Mouse (Mus musculus): Measurements from ENCODE around the gene Gpr182. TPM values are rescaled to one million over a fixed set of nuclear protein-coding genes. Genes with fewer than 3 reads are reported as not detected.

The Gpr182 gene
- polyA plus RNA-seq, 1 experiment from 2014 or later: 15.6 TPM

DNA sequence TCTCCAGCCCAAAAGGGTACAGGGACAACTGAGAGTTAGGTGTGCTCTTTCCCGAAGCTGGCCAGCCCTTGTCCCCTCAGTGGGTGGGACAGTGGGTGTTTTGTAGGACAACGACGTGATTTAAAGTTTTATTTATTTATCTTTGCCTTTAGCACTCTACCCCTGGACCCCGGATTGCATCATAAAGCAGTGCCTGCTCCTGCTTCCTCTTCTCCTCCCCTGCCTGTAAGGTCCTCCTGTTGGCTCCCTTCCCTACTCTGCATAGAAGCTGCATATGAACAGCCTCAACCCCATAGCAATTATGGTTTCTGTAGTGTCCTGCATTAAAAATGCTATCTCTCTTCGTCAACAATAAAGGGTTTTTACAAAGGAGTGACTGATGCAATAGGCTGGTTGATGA is 20.1 kb downstream of the Gpr182 start:
- H3K9me3 ChIP-seq (replicated peaks; ENCODE audit: control insufficient read depth, low read length): no peaks in the 10 kb centered on the region; the same call in 1 of the 2 replicates
- no peaks in the 10 kb centered on the region for H3K36me3 ChIP-seq (ENCODE audit: control insufficient read depth, insufficient read depth)
- no peaks in the 10 kb centered on the region for H3K27me3 ChIP-seq (ENCODE audit: control insufficient read depth, insufficient read depth, low read depth, low read length)
- WGBS (ENCODE audit: insufficient replicate concordance): 14% methylated on average over 5 of the region's 5 CpGs
- peaks cover 62% of the 10 kb centered on the region for H3K4me1 ChIP-seq (ENCODE audit: control insufficient read depth, low read depth, low read length)
- no peak overlapping the region for H3K4me3 ChIP-seq (ENCODE audit: low read depth, low read length)
- peak overlapping the region; percentile 84 for H3K27ac ChIP-seq (ENCODE audit: low read length)
- H3K9ac ChIP-seq (ENCODE audit: low read depth, low read length): peak overlapping the region; percentile 35
- ATAC-seq (ENCODE audit: low read depth): peak; percentile 10; the same call in 1 of the 2 replicates
- H3K4me2 ChIP-seq (ENCODE audit: low read depth, low read length): peak overlapping the region; percentile 47

DNA sequence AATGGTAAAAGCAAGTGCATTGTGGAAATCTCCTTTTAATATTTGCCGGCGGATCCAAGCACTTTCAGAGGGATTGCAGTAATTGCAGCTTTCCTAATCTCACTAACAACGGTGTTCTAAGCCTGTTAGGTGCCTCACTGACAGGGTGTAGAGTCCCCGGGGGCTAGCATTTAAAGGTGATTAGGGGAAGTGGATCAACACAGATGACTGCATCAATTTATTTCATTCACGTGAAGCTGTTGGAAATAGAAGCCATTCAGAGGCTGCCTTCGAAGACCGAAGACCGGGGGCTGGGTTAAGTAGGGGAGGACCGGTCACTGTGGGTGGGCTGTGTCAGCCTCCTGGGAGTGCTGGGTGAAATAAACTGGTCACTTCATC is 20.6 kb downstream of the Gpr182 start:
- no peak for ATAC-seq (ENCODE audit: low read depth)
- 40% methylated on average over 9 of the region's 9 CpGs for WGBS (ENCODE audit: insufficient replicate concordance)
- peak overlapping the region; percentile 47 for H3K4me2 ChIP-seq (ENCODE audit: low read depth, low read length)
- peak overlapping the region; percentile 35 for H3K9ac ChIP-seq (ENCODE audit: low read depth, low read length)
- no peaks in the 10 kb centered on the region for H3K36me3 ChIP-seq (ENCODE audit: control insufficient read depth, insufficient read depth)
- no peak overlapping the region for H3K4me3 ChIP-seq (ENCODE audit: low read depth, low read length)
- peaks cover 57% of the 10 kb centered on the region for H3K4me1 ChIP-seq (ENCODE audit: control insufficient read depth, low read depth, low read length)
- no peaks in the 10 kb centered on the region; the same call in 1 of the 2 replicates for H3K9me3 ChIP-seq (replicated peaks; ENCODE audit: control insufficient read depth, low read length)
- no peaks in the 10 kb centered on the region for H3K27me3 ChIP-seq (ENCODE audit: control insufficient read depth, insufficient read depth, low read depth, low read length)
- peak overlapping the region; percentile 84 for H3K27ac ChIP-seq (ENCODE audit: low read length)

GRCm38 (mm10) chr10:127730285-127730932 is 21.1 kb downstream of the Gpr182 start:
- Histone ChIP-seq H3K4me2 (ENCODE audit: low read depth, low read length) (peak overlapping the region; percentile 47), H3K4me3 (ENCODE audit: low read depth, low read length) (no peak overlapping the region), H3K27ac (ENCODE audit: low read length) (peak overlapping the region; percentile 84), H3K4me1 (ENCODE audit: control insufficient read depth, low read depth, low read length) (peaks cover 59% of the 10 kb centered on the region), H3K9ac (ENCODE audit: low read depth, low read length) (peak overlapping the region; percentile 35), H3K27me3 (ENCODE audit: control insufficient read depth, insufficient read depth, low read depth, low read length) (no peaks in the 10 kb centered on the region), H3K9me3 (replicated peaks; ENCODE audit: control insufficient read depth, low read length) (no peaks in the 10 kb centered on the region; the same call in 1 of the 2 replicates), H3K36me3 (ENCODE audit: control insufficient read depth, insufficient read depth) (no peaks in the 10 kb centered on the region)
- peak; percentile 88 for ATAC-seq (ENCODE audit: low read depth)
- 29% methylated on average over 11 of the region's 11 CpGs for WGBS (ENCODE audit: insufficient replicate concordance)

GRCm38 (mm10) chr10:127728437-127728836 is 23.1 kb downstream of the Gpr182 start:
- Histone ChIP-seq H3K9ac (ENCODE audit: low read depth, low read length) (no peak overlapping the region), H3K4me2 (ENCODE audit: low read depth, low read length) (no peak overlapping the region)
- no peak for ATAC-seq (ENCODE audit: low read depth)

DNA sequence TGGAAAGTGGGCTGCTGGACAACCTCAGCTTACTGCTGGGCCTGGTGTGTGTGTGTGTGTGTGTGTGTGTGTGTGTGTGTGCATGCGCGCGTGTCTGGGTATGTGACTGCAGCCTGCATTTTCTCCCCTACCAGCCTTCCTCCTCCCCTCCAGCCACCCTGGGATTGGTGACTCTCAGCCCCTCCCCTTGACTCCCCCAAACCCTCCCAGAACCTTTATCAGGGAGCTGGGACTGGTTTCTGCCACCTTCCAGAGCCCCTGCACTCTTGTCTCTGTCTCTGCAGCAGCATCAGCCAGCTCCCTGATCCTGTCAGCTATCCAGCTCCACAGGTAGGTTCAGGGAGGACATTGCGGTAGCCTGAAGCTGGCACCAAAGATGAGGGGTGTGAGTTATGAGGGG is 26.4 kb downstream of the Gpr182 start:
- Histone ChIP-seq H3K27ac (ENCODE audit: low read length) (no peak overlapping the region), H3K27me3 (ENCODE audit: control insufficient read depth, insufficient read depth, low read depth, low read length) (peaks cover 26% of the 10 kb centered on the region), H3K4me1 (ENCODE audit: control insufficient read depth, low read depth, low read length) (peaks cover 32% of the 10 kb centered on the region), H3K9ac (ENCODE audit: low read depth, low read length) (no peak overlapping the region), H3K4me2 (ENCODE audit: low read depth, low read length) (peak overlapping the region; percentile 30; the same call in 1 of the 2 replicates), H3K9me3 (replicated peaks; ENCODE audit: control insufficient read depth, low read length) (no peaks in the 10 kb centered on the region), H3K36me3 (ENCODE audit: control insufficient read depth, insufficient read depth) (no peaks in the 10 kb centered on the region), H3K4me3 (ENCODE audit: low read depth, low read length) (peak overlapping the region; percentile 27; the same call in 1 of the 2 replicates)
- WGBS (ENCODE audit: insufficient replicate concordance): 58% methylated on average over 4 of the region's 4 CpGs
- ATAC-seq (ENCODE audit: low read depth): peak; percentile 54

More at GRCm38 (mm10) chr10:127728437-127728836, 23.1 kb downstream of the Gpr182 start:
- Histone ChIP-seq H3K9me3 (replicated peaks; ENCODE audit: control insufficient read depth, low read length) (no peaks in the 10 kb centered on the region), H3K27me3 (ENCODE audit: control insufficient read depth, insufficient read depth, low read depth, low read length) (no peaks in the 10 kb centered on the region), H3K27ac (ENCODE audit: low read length) (no peak overlapping the region), H3K4me3 (ENCODE audit: low read depth, low read length) (no peak overlapping the region), H3K36me3 (ENCODE audit: control insufficient read depth, insufficient read depth) (no peaks in the 10 kb centered on the region), H3K4me1 (ENCODE audit: control insufficient read depth, low read depth, low read length) (peaks cover 52% of the 10 kb centered on the region)
- 72% methylated on average over 8 of the region's 8 CpGs for WGBS (ENCODE audit: insufficient replicate concordance)

DNA sequence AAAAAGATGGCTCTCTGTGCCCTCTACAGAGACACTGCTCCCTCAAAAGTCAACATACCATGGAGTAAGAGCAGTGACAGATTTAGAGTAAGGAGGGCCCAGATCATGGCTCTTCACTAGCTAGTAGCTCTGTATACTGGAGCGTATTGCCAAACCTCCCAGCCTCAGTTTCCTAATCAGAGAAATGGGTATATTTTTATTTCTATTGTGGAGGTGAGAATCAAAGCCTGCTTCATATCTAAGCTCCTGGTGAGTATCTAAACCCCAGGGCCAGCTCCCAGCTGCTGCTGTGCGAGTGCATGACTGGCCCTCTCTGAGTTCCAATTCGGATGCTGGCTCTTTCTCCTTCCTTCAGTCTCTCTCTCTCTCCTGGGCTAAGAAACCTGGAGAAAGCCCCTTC is 27.4 kb downstream of the Gpr182 start, which contains the start of gene Tac2:
Tac2 (plus strand) TSS at position 301 of the 400 bp plus-strand sequence.
- peaks cover 22% of the 10 kb centered on the region for H3K4me1 ChIP-seq (ENCODE audit: control insufficient read depth, low read depth, low read length)
- H3K27me3 ChIP-seq (ENCODE audit: control insufficient read depth, insufficient read depth, low read depth, low read length): peaks cover 29% of the 10 kb centered on the region

DNA sequence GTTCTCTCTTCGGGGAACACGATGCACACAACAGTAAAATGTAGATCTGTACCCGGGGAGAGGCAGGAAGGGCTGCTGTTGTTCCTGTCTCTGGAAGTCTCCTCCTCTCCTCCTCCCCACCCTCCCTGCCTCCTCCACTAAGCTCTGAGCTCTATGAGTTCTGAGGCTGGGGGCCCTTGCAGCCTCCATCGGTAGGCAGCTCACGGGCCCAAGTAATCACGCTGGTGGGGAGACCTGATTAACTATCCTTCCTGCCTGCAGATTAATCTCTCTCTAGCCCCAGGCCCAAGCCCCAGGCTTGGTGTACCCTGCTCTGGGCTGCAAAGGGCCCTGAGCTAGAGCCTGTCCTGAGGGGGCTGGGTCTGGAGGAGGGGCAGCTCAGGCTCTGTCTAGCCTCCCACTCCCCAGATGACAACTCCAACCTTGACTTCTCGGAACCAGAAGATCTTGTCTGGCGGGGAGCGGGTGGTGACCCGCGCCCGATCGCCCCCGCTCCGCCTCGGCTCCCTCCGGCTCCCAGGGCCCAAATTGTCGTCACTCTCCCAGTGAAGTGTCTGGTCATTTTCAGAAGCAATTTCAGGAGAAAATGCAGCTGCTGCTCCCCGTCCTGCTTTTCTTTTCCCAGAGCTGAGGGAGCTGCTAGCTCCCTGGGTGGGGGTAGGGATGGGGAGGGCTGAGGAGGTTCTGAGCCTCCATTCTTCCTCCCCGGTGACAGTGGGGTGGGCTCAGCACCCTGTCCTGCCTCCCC is 29.7 kb downstream of the Gpr182 start:
- no peak overlapping the region for H3K27ac ChIP-seq (ENCODE audit: low read length)
- no peak overlapping the region for H3K4me3 ChIP-seq (ENCODE audit: low read depth, low read length)
- no peaks in the 10 kb centered on the region for H3K9me3 ChIP-seq (replicated peaks; ENCODE audit: control insufficient read depth, low read length)
- no peak for ATAC-seq (ENCODE audit: low read depth)
- no peak overlapping the region for H3K9ac ChIP-seq (ENCODE audit: low read depth, low read length)
- no peaks in the 10 kb centered on the region for H3K36me3 ChIP-seq (ENCODE audit: control insufficient read depth, insufficient read depth)
- WGBS (ENCODE audit: insufficient replicate concordance): 25% methylated on average over 20 of the region's 20 CpGs
- no peak overlapping the region for H3K4me2 ChIP-seq (ENCODE audit: low read depth, low read length)
- peaks cover 6% of the 10 kb centered on the region for H3K4me1 ChIP-seq (ENCODE audit: control insufficient read depth, low read depth, low read length)
- H3K27me3 ChIP-seq (ENCODE audit: control insufficient read depth, insufficient read depth, low read depth, low read length): peaks cover 29% of the 10 kb centered on the region

More for the DNA sequence above, 27.4 kb downstream of the Gpr182 start, which contains the start of gene Tac2:
- H3K9ac ChIP-seq (ENCODE audit: low read depth, low read length): no peak within 1 kb of the TSS
- H3K4me3 ChIP-seq (ENCODE audit: low read depth, low read length): peak within 1 kb of the TSS; percentile 27; the same call in 1 of the 2 replicates
- ATAC-seq (ENCODE audit: low read depth): no peak
- H3K27ac ChIP-seq (ENCODE audit: low read length): no peak within 1 kb of the TSS
- peak within 1 kb of the TSS; percentile 30; the same call in 1 of the 2 replicates for H3K4me2 ChIP-seq (ENCODE audit: low read depth, low read length)
- no peaks in the 10 kb centered on the region for H3K36me3 ChIP-seq (ENCODE audit: control insufficient read depth, insufficient read depth)
- WGBS (ENCODE audit: insufficient replicate concordance): 64% methylated on average over 3 of the region's 3 CpGs
- H3K9me3 ChIP-seq (replicated peaks; ENCODE audit: control insufficient read depth, low read length): no peaks in the 10 kb centered on the region

DNA sequence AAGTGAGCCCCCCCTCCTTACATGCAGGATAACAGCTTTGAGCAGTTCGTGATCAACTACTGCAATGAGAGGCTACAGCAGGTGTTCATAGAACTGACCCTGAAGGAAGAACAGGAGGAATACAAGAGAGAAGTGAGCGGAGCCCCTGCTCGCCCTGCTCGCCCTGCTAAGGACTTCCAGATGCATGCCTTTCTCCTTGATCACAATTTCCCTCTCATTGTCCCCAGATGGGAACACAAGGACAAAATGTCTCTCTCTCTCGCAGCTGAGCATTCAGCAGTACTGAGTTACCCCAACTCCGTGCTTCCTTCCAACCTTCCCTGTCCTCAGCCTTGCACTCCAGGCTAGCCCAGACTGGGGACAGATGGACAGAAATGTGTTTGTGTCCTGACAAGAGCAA is 38.8 kb downstream of the Gpr182 start:
- no peak overlapping the region for H3K4me2 ChIP-seq (ENCODE audit: low read depth, low read length)
- ATAC-seq (ENCODE audit: low read depth): no peak

DNA sequence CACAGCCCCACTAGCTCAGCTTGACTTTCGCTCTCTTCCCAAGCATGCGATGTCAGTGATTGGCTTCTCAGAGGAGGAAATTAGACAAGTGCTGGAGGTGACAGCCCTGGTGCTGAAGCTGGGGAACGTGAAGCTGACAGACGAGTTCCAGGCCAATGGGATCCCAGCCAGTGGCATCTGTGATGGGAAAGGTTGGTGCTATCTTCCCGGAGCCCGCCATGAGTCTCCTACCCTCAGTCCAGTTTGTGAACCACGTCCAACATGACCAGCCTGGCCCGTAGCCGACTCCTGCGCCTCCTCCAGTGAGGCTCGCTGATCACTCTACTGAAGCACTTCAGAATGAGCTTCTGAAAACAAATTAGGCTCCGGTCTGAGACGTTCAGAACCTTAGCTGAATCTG is 41.2 kb downstream of the Gpr182 start:
- WGBS (ENCODE audit: insufficient replicate concordance): 77% methylated on average over 13 of the region's 13 CpGs
- Histone ChIP-seq H3K27ac (ENCODE audit: low read length) (no peak overlapping the region), H3K4me1 (ENCODE audit: control insufficient read depth, low read depth, low read length) (peaks cover 3% of the 10 kb centered on the region), H3K4me3 (ENCODE audit: low read depth, low read length) (no peak overlapping the region), H3K4me2 (ENCODE audit: low read depth, low read length) (no peak overlapping the region), H3K36me3 (ENCODE audit: control insufficient read depth, insufficient read depth) (no peaks in the 10 kb centered on the region), H3K27me3 (ENCODE audit: control insufficient read depth, insufficient read depth, low read depth, low read length) (no peaks in the 10 kb centered on the region), H3K9me3 (replicated peaks; ENCODE audit: control insufficient read depth, low read length) (no peaks in the 10 kb centered on the region), H3K9ac (ENCODE audit: low read depth, low read length) (no peak overlapping the region)
- ATAC-seq (ENCODE audit: low read depth): no peak

More for the DNA sequence above, 38.8 kb downstream of the Gpr182 start:
- Histone ChIP-seq H3K9ac (ENCODE audit: low read depth, low read length) (no peak overlapping the region), H3K4me3 (ENCODE audit: low read depth, low read length) (no peak overlapping the region), H3K27me3 (ENCODE audit: control insufficient read depth, insufficient read depth, low read depth, low read length) (no peaks in the 10 kb centered on the region), H3K36me3 (ENCODE audit: control insufficient read depth, insufficient read depth) (no peaks in the 10 kb centered on the region), H3K9me3 (replicated peaks; ENCODE audit: control insufficient read depth, low read length) (no peaks in the 10 kb centered on the region), H3K27ac (ENCODE audit: low read length) (no peak overlapping the region), H3K4me1 (ENCODE audit: control insufficient read depth, low read depth, low read length) (no peaks in the 10 kb centered on the region)
- WGBS (ENCODE audit: insufficient replicate concordance): 76% methylated on average over 6 of the region's 6 CpGs

All from liver, embryonic 16.5 days (tissue).